Mouse (Mus musculus) thymus, adult 18-20 months (tissue): ENCODE results near the gene Gm10203.
"Not testable (repeated sequence)": the region's sequence is repeated elsewhere in the genome, so short reads cannot be mapped to it uniquely, and the experiment has no call there.

ENCODE experiments used
- DNase-seq, 2 experiments: peaks; one replicate each; pipeline ENCODE4 v3.0.0; 2022; ENCODE audit warnings: mixed read lengths in 2 of 2

Gm10203 gene

DNA sequence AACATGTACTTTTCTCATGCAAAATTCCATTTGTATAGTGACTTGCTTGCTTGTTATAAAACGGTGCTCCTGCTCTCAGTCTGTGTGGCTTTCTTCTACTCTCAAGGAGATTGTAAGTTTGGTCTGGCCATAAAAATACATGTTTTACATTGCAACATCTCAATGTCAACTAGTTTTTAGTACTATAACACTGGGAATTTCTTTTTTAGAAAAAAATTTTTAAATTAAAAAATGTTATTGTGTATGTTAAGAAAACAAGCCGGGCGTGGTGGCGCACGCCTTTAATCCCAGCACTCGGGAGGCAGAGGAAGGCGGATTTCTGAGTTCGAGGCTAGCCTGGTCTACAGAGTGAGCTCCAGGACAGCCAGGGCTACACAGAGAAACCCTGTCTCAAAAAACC is at the start of gene Gm10203:
Gm10203 (plus strand) TSS at position 301 of the 400 bp plus-strand sequence.
- DNase-seq, result not testable (repeated sequence)

DNA sequence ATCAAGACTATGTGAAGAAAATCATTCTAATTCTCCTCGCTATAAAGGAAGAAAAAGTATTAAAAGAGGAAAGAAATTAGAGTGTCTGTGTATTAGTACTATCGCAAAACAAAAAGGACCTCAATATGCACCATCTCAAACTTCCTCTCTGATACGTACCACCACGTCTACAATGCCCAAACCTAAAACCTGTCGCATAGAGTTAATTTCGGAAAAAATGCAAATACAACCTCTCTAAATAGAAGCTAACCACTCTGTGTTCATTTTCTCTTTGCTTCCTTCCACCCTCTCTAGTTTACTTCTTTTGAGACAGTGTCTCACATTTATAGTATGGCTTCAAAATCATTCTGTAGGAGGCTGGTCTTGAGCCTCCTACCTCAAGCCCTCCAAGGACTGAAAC is 37.6 kb upstream of the Gm10203 start:
- DNase-seq, result no peak

DNA sequence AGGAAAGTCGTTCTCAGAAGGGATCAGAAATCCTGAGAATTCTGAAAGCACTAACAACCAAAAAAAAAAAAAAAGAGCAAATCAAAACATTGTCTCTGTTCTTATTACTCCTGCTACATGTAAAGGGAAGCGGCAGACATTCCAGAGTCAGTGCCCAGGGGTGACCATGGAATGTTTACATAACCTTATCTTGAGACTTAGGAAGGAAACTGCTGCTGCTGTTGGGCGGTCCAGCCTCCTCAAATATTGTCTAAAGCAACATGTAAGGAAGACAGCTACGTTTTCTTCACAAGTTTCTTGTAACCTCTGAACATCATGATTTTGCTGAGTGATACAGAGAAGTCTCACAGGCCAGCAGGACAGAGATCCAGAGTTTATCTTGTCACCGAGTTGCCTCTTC is 36.5 kb upstream of the Gm10203 start:
- DNase-seq, result no peak

DNA sequence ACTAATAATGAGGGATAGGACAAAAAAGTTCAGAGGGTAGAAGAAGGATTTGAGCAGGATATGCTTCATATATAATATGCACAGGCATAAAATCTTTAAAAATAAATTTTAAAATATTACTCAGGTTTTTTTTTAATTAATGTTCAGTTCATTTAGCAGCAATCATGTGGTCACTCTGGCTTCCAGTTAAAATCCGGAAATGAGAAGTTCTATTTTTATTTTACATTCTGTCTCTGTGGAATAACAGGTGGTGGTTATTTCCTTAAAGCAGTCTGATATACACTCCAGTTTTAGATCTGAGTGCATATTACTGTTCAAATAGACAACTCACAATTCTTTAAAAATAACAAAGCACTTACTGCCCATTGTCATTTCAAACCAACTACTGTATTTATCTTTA is 35.4 kb upstream of the Gm10203 start:
- no peak for DNase-seq

DNA sequence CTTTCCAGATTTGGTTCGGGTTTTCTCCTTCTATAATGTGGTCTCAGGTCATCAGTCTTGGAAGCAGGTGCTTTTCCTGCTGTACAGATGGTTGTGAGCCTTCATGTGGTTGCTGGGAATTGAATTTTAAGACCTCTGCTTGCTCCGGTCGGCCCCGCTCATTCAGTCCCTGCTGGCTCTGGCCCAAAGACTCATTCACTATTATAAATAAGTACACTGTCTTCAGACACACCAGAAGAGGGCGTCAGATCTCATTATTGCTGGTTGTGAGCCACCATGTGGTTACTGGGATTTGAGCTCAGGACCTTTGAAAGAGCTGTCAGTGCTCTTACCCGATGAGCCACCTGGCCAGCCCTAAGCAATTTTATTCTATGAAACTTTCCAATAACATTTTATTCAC is 34.6 kb upstream of the Gm10203 start:
- DNase-seq, result no peak

DNA sequence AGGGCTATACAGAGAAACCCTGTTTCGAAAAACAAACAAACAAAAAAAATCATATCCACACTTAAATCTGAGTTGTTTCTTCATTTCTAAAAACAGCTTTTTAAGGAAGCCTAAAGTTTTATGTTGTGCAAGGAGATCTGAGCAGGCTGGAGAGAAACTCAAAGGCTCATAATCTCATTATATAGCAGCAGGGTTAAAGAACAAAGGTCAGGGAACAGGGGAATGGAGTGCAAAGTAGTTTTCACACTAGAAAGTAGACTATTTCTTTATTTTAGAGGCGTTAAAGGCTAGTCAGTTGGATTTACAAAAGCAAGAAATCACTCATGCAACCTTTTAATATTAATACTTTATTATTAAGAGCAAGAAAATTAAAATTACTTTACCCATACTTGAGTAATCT is 33.7 kb upstream of the Gm10203 start:
- DNase-seq, result no peak

DNA sequence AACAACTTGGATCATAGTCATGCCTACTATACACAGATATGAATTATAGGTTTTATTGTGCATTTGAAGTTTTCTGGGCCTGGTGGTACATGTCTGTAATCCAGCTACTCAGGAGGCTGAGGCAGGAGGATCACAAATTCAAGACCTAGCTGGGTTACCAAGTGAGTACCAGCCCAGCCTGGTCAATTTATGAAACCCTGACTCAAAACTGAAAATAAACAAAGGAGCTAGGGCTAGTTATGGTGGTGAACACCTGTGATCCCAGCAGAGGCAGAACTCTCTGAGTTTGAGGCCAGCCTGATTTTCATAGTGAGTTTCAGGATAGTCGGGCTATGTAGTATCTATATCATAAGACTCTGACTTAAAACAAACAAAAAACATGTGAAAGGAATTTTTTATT is 32.7 kb upstream of the Gm10203 start:
- DNase-seq, result no peak

DNA sequence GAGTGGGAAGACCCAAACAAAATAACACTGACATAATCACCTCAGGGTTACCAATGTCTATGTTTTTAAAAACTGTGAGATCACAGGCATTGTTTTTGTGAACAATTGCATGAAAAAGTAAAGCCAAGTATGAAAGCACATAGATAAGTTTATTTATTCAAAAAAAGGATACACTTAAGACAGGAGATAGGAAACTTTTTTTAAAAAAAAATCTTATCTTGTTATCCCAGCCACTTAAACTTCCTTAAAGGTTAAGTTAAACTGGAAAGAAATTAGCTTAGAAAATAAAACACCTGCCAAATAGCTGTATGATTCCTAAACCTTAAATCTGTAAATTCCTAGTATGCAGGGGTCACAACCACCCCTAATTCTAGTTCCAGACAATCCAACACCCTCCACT is 31.0 kb upstream of the Gm10203 start:
- no peak for DNase-seq

DNA sequence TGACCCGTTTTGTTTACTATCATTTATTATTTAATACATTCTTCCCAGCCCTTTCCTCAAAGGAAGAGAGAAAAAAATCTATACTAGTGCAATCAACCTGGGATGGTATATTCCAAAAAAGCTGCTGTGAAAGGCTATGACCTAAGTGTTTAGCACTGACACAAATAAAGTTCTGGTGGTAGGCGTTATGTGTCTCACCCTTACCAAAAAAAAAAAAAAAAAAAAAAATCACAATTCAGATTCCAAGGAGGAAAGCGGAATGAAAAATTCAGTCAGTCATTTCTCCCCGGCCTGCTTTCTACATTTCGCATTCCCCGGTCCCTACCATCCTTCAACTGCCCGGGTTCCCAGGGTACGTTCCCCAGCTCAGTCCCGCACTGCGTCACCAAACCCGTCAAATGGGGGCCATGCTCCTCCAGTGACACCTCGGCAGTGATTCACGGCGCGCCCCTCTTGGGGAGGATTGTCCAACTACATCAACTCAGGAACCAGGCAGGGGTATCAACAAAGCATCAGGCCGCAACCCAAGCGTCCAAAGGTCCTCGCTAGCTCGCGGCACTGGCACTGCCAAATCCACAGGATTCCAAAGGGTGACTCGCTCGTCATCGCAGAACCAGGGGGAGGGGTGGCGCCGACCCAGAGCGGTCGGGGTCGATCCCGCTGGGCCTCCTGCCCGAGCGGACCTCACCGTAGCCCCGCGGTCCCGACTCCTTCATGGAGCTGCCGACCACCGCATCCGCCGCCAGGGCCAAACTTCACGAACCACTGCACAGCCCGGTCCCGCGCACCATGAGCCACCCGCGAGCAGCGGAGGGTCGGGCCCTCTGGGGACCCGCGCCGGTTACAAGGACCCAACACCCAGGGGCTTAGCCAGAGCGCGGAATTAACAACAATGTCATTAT is 29.5 kb upstream of the Gm10203 start:
- DNase-seq, result peak in 1 of 2 experiments; percentile 7

DNA sequence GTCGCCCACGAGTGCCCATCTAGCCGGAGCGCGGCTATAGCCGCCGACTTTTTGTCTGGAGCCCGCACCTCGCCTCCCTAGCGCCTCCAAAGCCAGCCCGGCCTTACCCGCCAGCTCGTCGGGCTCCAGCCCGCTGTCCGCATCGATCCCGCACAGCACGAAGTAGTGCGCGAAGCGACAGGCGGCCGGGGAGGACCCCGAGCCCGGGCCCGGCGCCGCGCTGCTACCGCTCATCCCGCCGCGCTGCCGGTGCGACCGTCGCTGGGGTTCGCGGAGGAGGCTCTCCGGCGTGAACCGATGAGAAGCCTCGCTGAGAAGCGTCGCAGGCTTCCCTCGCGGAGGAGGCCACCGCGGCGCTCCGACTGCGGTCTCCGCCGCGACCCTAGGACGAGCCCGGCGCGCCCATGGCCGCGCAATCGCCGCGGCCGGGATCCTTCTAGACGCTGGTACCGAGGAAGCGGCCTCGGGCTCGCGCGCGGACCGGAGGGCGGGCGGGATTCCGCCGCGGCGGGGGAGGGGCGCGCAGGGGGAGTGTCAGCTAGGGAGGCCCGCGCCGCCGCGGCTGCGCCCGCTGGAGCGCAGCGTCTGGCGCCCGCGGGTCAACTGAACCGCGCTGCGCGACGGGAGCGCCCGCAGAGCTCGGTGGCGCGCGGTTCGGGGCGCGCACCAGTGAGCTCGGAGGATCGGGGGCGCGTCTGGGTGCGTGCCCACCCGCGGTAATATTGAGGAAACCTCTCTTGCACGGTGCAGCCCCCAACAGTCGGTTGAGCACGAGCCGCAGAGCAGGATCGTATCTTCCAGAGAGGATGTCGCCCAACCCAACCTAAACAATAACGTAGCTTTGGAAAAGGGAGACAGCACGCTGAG is 28.7 kb upstream of the Gm10203 start, which contains the start of gene Dennd5b:
Dennd5b (minus strand) TSS at position 605 of the 867 bp plus-strand sequence.
- DNase-seq, result peak; percentile 12 to 20

DNA sequence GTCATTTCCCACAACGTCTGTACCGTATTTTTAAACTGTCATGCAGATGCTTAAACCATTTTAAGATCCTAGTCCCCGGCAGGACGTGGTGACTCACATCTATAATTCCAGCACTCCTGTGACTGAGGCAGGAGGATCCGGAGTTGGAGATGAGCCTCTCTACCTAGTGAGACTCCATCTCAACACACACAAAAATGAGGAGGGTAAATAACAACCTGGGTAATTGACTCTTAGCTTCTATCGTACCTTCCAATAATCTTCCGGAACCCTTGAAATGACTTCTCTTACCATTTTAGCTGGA is 28.1 kb upstream of the Gm10203 start:
- DNase-seq, result no peak

DNA sequence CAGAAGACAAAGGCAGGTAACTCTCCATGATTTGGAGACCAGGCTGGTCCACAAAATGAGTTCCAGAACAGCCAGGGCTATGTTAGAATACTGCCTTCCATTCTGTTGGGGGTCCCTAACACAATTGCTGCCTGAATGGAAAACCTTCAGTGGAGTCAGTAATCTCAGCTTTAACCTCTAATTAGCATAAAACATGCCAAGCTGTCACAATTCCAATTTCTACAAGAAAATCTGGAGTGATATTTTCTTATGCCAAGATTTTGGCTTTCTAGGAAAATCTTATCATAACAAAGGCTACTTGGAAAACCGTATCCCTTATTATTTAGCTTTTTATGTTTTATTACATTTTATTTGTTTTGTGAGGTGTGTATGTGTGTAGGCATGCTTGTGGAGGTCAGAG is 26.5 kb upstream of the Gm10203 start:
- no peak for DNase-seq

DNA sequence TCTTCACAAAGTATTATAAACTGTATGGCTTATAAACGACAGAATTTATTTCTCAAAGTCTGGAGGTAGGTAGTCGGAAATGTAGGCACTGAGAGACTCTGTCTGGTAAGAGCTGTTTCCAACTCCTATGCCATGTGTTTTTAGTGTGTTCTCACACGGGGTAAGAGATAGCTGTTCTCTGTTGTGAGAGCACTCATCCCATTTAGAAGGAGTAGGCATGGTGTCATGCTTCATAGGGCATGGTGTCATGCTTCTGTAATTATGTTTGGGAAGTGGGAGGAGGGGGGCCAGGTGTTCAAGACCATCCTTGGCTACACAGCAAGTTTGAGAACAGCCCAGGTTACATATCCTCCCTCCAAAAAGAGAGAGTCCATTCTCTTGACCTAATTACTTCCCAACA is 22.4 kb upstream of the Gm10203 start:
- DNase-seq, result no peak

DNA sequence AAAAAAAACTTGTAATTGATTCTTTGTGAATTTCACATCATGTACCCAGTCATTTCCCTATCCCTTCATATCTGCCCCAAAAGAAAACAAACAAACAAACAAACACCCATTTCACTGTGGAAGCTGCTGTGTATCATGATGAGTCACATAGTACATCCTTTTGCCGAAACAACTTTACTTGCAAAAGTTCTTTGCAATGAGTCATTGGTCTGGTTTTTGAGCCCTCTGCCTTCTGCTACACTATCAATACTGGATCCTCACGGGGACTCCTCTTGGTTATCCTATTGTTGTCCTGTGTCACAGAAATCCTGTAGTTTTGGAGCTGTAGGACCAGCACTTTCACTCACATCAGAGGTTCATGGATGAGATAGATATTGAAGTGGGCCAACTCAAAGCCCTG is 21.1 kb upstream of the Gm10203 start:
- DNase-seq, result no peak

DNA sequence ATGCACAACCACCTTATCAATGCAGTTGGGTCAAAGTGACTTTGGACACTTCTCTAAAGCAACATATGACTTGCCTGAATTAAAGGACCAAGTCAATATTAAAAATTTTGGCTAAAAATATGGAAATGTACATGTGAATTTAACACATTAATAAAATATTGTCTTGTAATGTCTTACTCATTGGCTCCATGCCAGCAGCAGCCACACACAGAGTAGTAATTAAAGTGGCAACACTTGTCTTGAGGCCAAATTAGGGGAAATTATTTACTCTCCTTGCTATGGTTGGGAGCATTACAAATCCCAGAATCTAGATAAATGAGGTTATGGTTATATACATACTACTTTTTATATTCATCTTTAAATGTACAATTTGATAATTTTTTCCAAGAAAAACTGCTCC is 13.0 kb upstream of the Gm10203 start:
- DNase-seq, result no peak

DNA sequence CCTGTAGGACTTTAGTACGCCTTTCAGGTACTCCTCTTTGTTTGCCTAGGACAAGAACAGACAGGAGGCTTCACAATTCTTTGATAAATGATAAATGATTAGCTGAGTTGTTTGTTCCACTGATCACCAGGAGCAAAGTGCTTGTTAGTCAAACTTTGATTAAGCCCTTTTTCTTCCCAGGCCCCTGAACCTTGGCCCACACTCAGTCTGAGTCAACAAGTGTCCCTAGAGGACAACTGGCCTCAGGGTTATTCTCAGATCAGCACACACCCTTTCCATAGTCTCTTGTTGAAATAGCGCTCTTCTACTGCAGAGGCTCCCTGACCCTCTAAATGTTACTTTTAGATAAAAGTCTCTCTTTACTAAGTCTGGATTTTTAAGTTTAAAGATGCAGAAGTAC is 11.0 kb upstream of the Gm10203 start:
- DNase-seq, result no peak

DNA sequence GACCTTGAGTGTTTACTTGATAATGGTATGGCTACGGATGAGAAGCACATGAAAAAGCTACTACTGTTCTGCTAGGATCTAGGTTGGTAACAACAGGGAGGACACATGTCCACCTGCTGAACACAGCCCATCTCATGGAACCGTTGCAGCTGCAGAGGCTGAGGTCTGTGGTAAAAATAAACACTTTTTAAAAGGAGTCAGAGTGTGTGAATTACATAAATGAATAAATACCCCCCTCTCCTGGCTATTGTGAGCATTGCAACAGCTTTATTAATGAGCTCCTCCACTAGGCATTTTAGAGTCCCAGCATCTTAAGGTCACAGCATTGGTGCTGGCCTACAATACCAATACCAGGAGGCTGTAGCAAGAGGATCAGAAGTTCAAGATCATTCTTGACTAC is 10.1 kb upstream of the Gm10203 start:
- no peak for DNase-seq

DNA sequence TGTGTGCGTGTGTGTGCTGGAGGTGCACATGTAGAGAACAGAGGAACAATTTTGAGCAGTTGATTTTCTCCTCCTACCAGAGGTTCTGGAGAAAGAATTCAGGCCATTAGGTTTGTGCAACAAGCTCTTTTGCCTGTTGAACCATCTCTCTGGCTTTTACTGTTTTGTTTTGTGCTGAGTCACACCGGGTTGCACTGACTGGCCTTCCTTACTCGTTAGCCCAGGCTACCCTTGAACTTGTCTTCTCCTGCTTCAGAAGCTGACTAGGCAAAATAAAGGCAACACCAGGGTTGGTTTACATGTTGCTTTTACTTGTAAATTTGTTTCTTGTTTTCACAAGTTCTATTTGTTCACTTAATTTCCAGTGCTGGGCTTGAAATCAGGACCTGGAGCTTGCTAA is 6.9 kb upstream of the Gm10203 start:
- no peak for DNase-seq

DNA sequence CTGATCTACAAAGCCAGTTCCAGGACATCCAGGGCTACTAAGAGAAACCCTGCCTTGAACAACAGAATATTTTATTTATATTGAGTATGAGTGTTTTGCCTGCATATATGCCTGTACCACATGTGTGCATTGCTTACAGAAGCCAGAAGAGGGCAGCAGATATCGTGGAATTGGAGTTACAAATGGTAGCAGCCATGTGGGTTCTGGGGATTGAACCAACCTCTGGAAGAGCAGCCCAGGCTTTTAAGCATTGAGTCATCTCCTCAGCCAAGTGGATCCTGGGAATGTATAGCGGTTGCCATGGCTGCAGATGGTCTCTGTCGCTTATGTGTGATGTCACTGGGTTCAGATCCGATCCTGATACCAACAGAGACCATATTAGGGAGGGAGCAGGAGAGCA is 3.3 kb upstream of the Gm10203 start:
- peak in 1 of 2 experiments; percentile 24 for DNase-seq

DNA sequence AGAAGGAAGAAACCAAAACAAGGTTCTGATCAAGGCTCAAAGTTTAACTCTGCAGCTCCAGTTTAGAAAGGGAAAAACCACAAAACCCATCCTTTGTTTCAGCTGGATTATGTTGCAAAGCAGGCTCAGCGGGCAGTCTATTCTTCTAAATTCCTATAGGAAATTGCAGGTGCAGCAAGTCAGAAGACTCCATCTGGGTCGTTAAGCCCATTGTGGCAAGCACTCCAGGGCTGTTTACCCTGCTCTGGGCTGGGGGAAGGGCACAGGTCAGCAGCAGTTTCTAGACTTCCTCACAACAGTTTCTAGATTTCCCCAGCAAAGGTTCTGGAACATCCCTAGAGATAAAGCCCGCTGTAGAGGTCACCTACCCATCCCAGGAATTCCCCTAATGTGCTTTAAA is 1.1 kb downstream of the Gm10203 start:
- DNase-seq, result no peak

DNA sequence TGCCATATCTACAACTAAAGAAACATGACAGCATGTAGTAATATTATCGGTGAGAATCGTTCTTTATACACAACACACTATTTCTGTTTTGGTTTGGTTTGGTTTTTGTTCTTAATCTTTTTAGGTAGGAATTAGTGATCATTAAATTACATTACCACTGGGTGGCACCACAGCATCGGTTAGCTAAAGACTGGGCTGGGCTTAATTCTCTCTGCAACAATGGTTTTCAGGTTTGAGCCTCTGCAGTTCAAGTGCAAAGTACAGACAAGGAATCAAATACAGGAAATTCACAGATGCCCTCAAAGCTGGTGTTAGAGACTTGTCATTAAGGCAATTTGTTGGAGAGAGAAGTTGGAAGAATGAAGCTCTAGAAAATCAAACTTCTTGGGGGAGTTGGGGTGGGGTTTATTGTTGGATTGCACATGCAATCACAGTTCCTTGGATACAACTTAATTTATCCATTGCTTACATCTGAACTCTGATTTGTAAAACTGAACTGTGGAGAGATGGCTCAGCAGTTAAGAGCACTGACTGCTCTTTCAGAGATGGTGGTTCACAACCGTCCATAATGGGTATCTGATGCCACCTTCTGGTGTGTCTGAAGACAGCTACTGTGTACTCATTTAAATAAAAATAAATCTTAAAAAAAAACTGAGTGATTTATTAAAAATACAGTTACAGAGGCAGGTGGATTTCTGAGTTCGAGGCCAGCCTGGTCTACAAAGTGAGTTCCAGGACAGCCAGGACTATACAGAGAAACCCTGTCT is 2.5 kb downstream of the Gm10203 start:
- no peak for DNase-seq

DNA sequence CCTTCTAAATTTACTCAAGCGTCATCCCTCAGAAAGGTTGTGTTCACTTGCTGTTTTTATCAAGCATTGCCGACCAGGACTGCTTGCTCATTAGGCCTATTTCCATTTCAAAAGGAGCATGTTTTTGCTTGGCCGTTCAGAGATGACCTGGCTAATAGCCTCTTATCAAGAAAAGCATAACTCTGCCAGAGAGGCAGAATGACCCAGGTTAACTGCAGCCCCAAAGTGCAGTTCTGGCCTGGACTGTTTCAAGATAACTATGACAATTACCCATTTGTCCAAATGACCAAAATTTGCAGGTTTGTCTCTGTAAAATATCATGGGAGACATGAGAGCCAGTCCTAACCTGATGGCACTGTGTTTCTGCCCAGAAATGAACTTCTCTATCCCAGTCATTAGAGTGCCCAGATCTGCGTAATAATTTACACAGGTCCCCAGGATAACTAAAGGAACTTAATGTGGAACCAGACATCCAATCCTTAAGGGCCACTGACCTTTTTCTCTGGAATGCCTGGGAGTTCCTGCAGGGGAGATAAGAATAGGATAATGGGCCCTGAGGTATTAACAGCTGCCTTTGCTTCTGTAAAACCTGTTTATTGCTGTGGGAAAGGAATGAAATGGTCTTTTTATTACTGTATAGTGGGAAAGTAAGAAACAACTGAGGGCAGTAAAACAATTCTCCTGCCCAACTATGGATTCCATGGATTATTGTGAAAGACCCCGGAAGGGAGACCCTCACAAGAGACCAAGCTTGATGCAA is 4.6 kb downstream of the Gm10203 start:
- no peak for DNase-seq

DNA sequence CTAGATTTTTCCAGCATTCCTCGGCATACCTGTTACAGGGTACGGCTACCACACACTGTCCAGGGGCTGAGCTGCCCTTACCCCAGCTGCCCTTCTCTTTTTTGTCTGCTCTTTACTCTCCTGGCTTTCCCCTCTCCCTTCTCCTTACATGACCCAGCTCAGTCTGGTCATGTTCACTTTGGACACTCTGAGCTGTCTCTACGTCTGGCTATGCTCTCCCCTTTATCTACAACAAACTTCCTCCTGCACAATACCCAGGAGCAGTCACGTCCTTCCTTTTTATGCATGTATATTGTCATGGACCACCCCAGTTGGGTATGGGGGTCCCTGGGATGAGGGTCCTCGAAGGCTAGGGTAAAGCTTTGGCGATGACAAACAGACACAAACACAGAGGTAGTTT is 5.7 kb downstream of the Gm10203 start:
- no peak for DNase-seq
